Mouse (Mus musculus): ENCODE measurements around the gene Ifnlr1. TPM values are rescaled to one million over a fixed set of nuclear protein-coding genes. Genes with fewer than 3 reads are reported as not detected.

Gene Ifnlr1
- total and polyA plus RNA-seq, 3 experiments: 0.03 TPM; not detected in 2

DNA sequence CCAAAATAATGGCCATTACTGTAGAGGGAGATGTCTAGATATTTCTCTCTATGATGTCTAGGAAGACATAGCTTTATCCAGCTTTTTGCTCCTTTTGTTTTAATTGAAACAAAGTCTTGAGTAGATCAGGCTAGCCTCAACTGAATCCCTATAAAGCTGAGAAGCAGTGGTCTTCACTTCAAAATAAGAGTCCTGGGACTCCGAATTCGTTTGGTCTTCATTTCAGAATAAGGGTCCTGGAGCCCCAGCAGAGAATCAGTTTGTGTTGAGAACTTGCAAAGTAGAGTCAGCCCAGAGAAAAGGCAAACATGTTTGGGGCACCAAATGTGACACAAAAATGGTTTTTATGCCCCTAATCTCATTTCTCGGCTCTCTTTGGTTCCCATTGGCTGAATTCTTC lies 1.4 kb upstream of the Ifnlr1 start:
- Histone ChIP-seq H3K27me3 (ENCODE audit: control insufficient read depth in 1 of 2, insufficient read depth in 2 of 2, low read length in 2 of 2) (peaks cover 0 to 6% of the 10 kb centered on the region in 2 experiments; a peak in 3 of 4 replicates), H3K79me2 (ENCODE audit: control insufficient read depth, insufficient read depth, low read length, poor library complexity) (no peaks in the 10 kb centered on the region), H3K4me1 (ENCODE audit: control insufficient read depth in 1 of 2, insufficient read depth in 2 of 2, low read length in 2 of 2) (0 out of 4 replicates have a peak, but pooled peaks cover 0 to 3% of the 10 kb centered on the region in 2 experiments), H3K9ac (ENCODE audit: control insufficient read depth, low read depth, low read length, poor library complexity, severe bottlenecking) (no peak overlapping the region), H3K4me3 (ENCODE audit: control insufficient read depth in 1 of 2, insufficient read depth in 1 of 2, low read depth in 2 of 2, low read length in 2 of 2) (no peak overlapping the region), H3K36me3 (ENCODE audit: control insufficient read depth in 1 of 2, insufficient read depth in 2 of 2, low read length in 2 of 2) (no peaks in the 10 kb centered on the region; a peak in 2 of 4 replicates), H3K9me3 (replicated peaks; ENCODE audit: insufficient read depth, low read length) (no peaks in the 10 kb centered on the region), H3K27ac (ENCODE audit: control insufficient read depth, low read depth, low read length) (no peak overlapping the region)
- DNase-seq (ENCODE audit: low read depth, low spot score): peak; percentile 36
- TF ChIP-seq TBP (IDR thresholded peaks at IDR 0.05; ENCODE audit: low read depth, low read length) (no peak), KAT2A (conservative IDR thresholded peaks at IDR 0.05; ENCODE audit: low read depth, low read length) (no peak), TAL1 (IDR thresholded peaks at IDR 0.05; ENCODE audit: low read length) (no peak), NRF1 (IDR thresholded peaks at IDR 0.05; ENCODE audit: insufficient read depth, low read depth, low read length, poor library complexity, severe bottlenecking) (no peak), MYB (IDR thresholded peaks at IDR 0.05; ENCODE audit: low read depth, low read length) (no peak), E2F4 (IDR thresholded peaks at IDR 0.05; ENCODE audit: borderline replicate concordance, low read depth, low read length) (no peak), ZC3H11A (IDR thresholded peaks at IDR 0.05; ENCODE audit: low read depth, low read length) (no peak), MAFK (IDR thresholded peaks at IDR 0.05; ENCODE audit: borderline replicate concordance, low read depth, low read length) (no peak), POLR2AphosphoS5 (IDR thresholded peaks at IDR 0.05; ENCODE audit: borderline replicate concordance, low read depth, low read length) (no peak), RAD21 (IDR thresholded peaks at IDR 0.05; ENCODE audit: low read depth, low read length) (no peak), USF1 (IDR thresholded peaks at IDR 0.05; ENCODE audit: low read depth, low read length) (no peak), USF2 (IDR thresholded peaks at IDR 0.05; ENCODE audit: borderline replicate concordance in 1 of 2, insufficient read depth in 1 of 2, low read depth in 1 of 2, low read length in 2 of 2) (no peak), NELFE (IDR thresholded peaks at IDR 0.05; ENCODE audit: low read depth, low read length) (no peak), JUND (IDR thresholded peaks at IDR 0.05; ENCODE audit: low read depth, low read length) (no peak), MXI1 (IDR thresholded peaks at IDR 0.05; ENCODE audit: low read depth, low read length) (no peak), MEF2A (IDR thresholded peaks at IDR 0.05; ENCODE audit: extremely low read depth, insufficient replicate concordance, low read depth, low read length, poor library complexity, severe bottlenecking) (no peak)

DNA sequence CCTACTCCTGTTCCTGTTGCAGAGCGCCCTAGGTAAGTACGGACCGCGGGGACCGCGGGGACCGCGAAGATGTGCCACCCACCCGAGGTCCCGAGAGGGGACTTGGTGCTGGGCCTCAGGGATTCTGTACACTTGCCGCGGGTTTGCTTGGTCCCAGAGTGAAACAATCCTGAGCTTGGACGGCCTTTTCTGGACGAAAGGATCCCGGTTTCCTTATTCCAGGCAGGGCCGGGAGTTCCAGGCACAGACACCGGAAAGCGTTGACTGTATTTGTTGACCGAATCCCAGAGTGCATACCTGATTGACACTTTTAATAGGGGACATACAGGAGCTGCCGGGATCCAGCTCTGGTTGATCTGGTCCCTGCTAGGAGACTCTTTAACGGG lies 474 bp downstream of the Ifnlr1 start:
- Histone ChIP-seq H3K4me3 (ENCODE audit: control insufficient read depth in 1 of 2, insufficient read depth in 1 of 2, low read depth in 2 of 2, low read length in 2 of 2) (no peak overlapping the region), H3K4me1 (ENCODE audit: control insufficient read depth in 1 of 2, insufficient read depth in 2 of 2, low read length in 2 of 2) (0 out of 4 replicates have a peak, but pooled peaks cover 0 to 3% of the 10 kb centered on the region in 2 experiments), H3K9me3 (replicated peaks; ENCODE audit: insufficient read depth, low read length) (no peaks in the 10 kb centered on the region), H3K36me3 (ENCODE audit: control insufficient read depth in 1 of 2, insufficient read depth in 2 of 2, low read length in 2 of 2) (no peaks in the 10 kb centered on the region; a peak in 2 of 4 replicates), H3K27me3 (ENCODE audit: control insufficient read depth in 1 of 2, insufficient read depth in 2 of 2, low read length in 2 of 2) (peaks cover 0 to 6% of the 10 kb centered on the region in 2 experiments; a peak in 3 of 4 replicates), H3K27ac (ENCODE audit: control insufficient read depth, low read depth, low read length) (no peak overlapping the region), H3K9ac (ENCODE audit: control insufficient read depth, low read depth, low read length, poor library complexity, severe bottlenecking) (no peak overlapping the region), H3K79me2 (ENCODE audit: control insufficient read depth, insufficient read depth, low read length, poor library complexity) (no peaks in the 10 kb centered on the region)
- TF ChIP-seq ETS1 (IDR thresholded peaks at IDR 0.05; ENCODE audit: low read depth, low read length) (no peak), MYC (IDR thresholded peaks at IDR 0.05; ENCODE audit: low read depth, low read length) (no peak), ZNF384 (IDR thresholded peaks at IDR 0.05; ENCODE audit: low read depth, low read length) (no peak), NELFE (IDR thresholded peaks at IDR 0.05; ENCODE audit: low read depth, low read length) (no peak), SMC3 (IDR thresholded peaks at IDR 0.05; ENCODE audit: low read depth, low read length) (no peak), SIN3A (IDR thresholded peaks at IDR 0.05; ENCODE audit: low read length) (no peak), RCOR1 (IDR thresholded peaks at IDR 0.05; ENCODE audit: low read depth, low read length) (no peak), USF2 (IDR thresholded peaks at IDR 0.05; ENCODE audit: borderline replicate concordance in 1 of 2, insufficient read depth in 1 of 2, low read depth in 1 of 2, low read length in 2 of 2) (no peak), CHD2 (IDR thresholded peaks at IDR 0.05; ENCODE audit: low read length) (no peak), MYB (IDR thresholded peaks at IDR 0.05; ENCODE audit: low read depth, low read length) (no peak), POLR2A (IDR thresholded peaks at IDR 0.05; ENCODE audit: control insufficient read depth in 1 of 2, insufficient read depth in 1 of 2, low read depth in 1 of 2, low read length in 2 of 2, poor library complexity in 1 of 2) (no peak)
- DNase-seq (ENCODE audit: low read depth, low spot score): no peak
